Comparison of ENCODE assay signal across 10 mouse cellular contexts in genomic region chr3:84214501-84214900, GRCm38 (mm10). TPM values are rescaled to one million over a fixed set of nuclear protein-coding genes. Genes with fewer than 3 reads are reported as not detected.
DNase-seq lines count a peak whose midpoint lies in the region.
"Had no signal": no experiment of that assay in that cellular context is flagged by ENCODE, and none has a peak within 500 bp of the region (broad histone marks: within the 10 kb centered on the region; RNA-seq: fewer than 3 reads in every experiment).

No protein-coding gene starts in this region.

- peak; percentile 61 for DNase-seq in adrenal gland, postnatal 10 days
- no peak for DNase-seq in adrenal gland, postnatal 4 days (ENCODE audit: low spot score in 2 of 2)
- DNase-seq in layer of hippocampus, adult 9-11 months: peak; percentile 66
- DNase-seq in layer of hippocampus, postnatal 36 days: no peak
- peak; percentile 87 for DNase-seq in brain, adult 2 months (ENCODE audit: low read depth, low spot score)
- peak; percentile 82 for DNase-seq in kidney, postnatal 10 days
- DNase-seq in urinary bladder, adult 18-20 months (ENCODE audit: low spot score in 2 of 2): no peak
- no peak for DNase-seq in c-Kit-positive CD71-positive TER-119-positive erythroid progenitor cells, embryonic 14.5 days (ENCODE audit: low spot score)
- DNase-seq: spleen, adult 18-20 months had no signal

RNA-seq across cellular contexts. Expression of gene Gm6525, which starts 40.6 kb away (rescaled TPM):
- under 1 TPM; 0.67 to 0.69 TPM for total RNA-seq in adrenal gland, postnatal 10 days (2021)
- not detected for total RNA-seq in adrenal gland, postnatal 4 days (2021)
- not detected for total RNA-seq in layer of hippocampus, postnatal 36 days (2021)
- total RNA-seq: common myeloid progenitor, adult 5-6 weeks had no signal

RNA-seq across cellular contexts. Expression of gene Mnd1, which starts 58.9 kb away (rescaled TPM):
- total RNA-seq in adrenal gland, postnatal 10 days (2021): 10 to 100 TPM; 25.2 to 26.5 TPM
- 10 to 100 TPM; 18.8 to 24.0 TPM for total RNA-seq in adrenal gland, postnatal 4 days (2021)
- total RNA-seq in layer of hippocampus, postnatal 36 days (2021): 1 to 10 TPM; 2.3 to 3.1 TPM

Comparison
In these comparisons a context has a peak if more than half of its experiments do, and no peak if none do; other contexts are left out.
1. DNase-seq: peak in adrenal gland, postnatal 10 days (single experiment), layer of hippocampus, adult 9-11 months (single experiment), brain, adult 2 months (single experiment) and kidney, postnatal 10 days (single experiment); none in adrenal gland, postnatal 4 days (0 of 2), layer of hippocampus, postnatal 36 days (0 of 2), urinary bladder, adult 18-20 months (0 of 2) and c-Kit-positive CD71-positive TER-119-positive erythroid progenitor cells, embryonic 14.5 days (single experiment).
2. RNA of gene Mnd1, which starts 58.9 kb away (total RNA-seq): 25.2 to 26.5 TPM in adrenal gland, postnatal 10 days and 18.8 to 24.0 TPM in adrenal gland, postnatal 4 days; 2.3 to 3.1 TPM in layer of hippocampus, postnatal 36 days; every median in the first group is over 4 times any median in the second.